Mouse (Mus musculus) cerebellum, adult 18-20 months (tissue): ENCODE measurements around the gene Olfr1033.
"Not testable (repeated sequence)": the region's sequence is repeated elsewhere in the genome, so short reads cannot be mapped to it uniquely, and the experiment has no call there.

Experiments used
- DNase-seq, 2 experiments: peaks; one replicate each; pipeline ENCODE4 v3.0.0; 2021

Gene Olfr1033

GRCm38 (mm10) chr2:86020406-86020805 is at the start of gene Olfr1033:
Gene Olfr1033, plus strand, starts transcription at chr2:86020633.
- DNase-seq: not testable (repeated sequence)

DNA sequence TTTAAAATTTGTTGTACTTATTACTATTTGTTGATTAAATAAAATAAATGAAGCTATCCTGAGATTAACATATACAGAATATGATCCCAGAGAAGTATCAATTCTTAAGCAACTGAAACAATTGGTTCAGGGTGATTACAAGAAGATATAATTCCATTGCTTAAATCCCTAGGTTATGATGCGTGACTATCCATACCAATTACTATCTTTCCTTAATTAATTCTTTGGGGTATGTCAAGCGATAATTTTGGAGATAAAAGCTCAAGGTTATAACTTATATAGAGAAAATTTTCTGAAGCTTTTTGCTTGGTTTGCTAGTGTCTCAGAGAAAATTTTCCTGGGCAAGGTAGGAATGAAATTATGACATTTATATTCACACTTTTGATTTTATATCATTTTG is 46.8 kb upstream of the Olfr1033 start, which contains the start of gene Olfr1029:
Gene Olfr1029 (plus strand): TSS at position 301 of the 400 bp plus-strand sequence.
- no peak for DNase-seq

DNA sequence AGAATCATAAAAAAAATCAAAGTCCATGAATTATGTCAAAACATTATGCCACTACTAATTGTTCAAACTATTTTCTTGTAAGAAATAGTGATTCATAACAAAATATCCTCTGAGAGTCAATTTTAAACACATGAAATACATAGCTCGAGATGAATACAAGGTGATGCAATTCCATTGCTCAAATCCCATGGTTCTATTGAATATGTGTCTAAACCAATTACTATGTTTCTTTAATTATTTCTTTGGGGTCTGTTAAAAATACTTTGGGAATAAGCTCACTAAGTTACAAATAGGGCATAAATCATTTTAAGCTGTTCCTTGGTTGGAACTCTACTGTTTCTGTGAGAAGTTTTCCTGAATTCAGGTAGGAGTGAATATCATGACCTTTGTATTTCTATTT is 41.5 kb upstream of the Olfr1033 start, which contains the start of gene Olfr1030:
Gene Olfr1030 (plus strand): TSS at position 301 of the 400 bp plus-strand sequence.
- no peak for DNase-seq

- no peak for DNase-seq
These were observed 30.4 kb upstream of the Olfr1033 start, which contains the start of gene Olfr1031 for GRCm38 (mm10) chr2:85990004-85990403. Gene Olfr1031, plus strand, starts transcription at chr2:85990304.

DNA sequence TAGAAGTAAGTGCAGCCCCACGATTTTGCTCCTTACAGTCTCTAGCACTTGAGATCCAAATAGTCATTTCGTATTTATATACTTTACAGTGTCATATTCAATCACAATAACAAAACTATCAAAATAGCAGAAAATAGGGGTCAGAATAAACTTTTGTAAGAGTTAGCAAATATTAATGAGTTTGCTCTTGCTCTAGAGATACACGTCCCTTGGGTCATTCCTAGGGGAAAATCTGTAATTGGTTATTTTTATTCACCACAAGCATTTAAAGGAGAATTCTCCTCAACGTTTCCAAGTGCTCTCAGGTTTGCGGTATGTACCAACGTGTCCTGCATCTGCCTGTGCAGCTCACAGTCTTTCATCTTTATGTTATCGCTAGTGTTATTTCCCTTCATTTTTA is 15.2 kb upstream of the Olfr1033 start, which contains the start of gene Olfr1032:
Gene Olfr1032 (plus strand): TSS at position 301 of the 400 bp plus-strand sequence.
- DNase-seq: no peak

DNA sequence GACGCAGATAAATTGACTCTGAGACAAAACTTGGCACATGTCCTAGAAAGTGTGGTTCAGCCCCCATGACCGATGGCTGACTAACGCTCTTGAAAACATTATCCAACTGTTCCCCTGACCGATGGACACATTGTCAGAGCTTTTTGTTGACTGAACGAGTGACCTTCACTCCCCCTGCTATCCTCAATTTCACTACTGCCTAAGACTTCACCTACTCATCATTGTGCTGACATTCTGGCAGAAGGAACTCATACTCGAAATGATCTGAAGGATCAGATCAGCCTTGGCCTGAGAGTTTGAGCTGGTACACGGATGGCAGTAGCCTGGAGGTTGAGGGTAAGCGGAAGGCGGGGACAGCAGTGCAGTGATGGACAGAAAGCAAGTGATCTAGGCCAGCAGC is 1.1 kb downstream of the Olfr1033 start:
- not testable (repeated sequence) for DNase-seq

GRCm38 (mm10) chr2:86045561-86045960 is 25.1 kb downstream of the Olfr1033 start, which contains the start of gene Olfr1034:
Gene Olfr1034, plus strand, starts transcription at chr2:86045861.
- no peak for DNase-seq

DNA sequence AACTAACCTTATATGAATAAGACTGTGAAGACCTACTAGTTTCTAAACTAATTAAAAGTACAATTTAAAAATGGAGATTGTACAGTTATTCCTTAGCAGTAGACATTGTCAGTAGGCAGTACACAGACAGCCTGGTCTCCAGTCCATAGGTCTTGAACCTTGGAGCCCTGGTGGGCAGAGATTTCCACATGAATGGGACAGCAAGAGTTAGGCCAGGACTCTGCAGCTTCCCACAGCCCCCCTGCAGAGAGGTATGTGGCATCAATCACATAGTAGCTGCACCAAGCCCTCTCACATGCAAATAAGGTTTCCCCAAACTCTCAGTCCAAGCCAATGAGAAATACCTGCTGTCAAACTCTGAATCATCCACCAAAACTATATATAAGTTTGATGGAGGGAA is 30.3 kb downstream of the Olfr1033 start:
- not testable (repeated sequence) for DNase-seq

GRCm38 (mm10) chr2:86063766-86064165 is 43.3 kb downstream of the Olfr1033 start:
- DNase-seq: not testable (repeated sequence)

DNA sequence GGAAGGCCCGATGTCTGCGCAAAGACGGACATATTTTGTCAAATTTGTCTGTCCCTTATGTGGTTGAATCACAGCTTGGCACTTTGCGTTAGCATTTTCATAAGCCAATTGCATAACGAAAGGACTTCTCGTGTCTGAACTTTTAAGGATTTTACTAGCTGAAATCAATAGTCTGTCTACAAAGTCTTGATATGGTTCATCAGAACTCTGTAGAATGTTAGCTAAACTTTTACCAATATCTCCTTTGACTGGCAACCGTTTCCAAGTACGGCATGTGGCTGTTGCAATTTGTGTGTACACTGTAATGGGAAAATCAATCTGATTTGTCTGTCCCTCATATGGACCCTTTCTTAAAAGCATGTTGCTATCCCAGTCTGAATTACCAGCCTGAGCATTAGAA is 49.8 kb downstream of the Olfr1033 start:
- DNase-seq: no peak

GRCm38 (mm10) chr2:86073692-86074091 is 53.3 kb downstream of the Olfr1033 start, which contains the start of gene Olfr1036:
Gene Olfr1036, plus strand, starts transcription at chr2:86073992.
- not testable (repeated sequence) for DNase-seq

DNA sequence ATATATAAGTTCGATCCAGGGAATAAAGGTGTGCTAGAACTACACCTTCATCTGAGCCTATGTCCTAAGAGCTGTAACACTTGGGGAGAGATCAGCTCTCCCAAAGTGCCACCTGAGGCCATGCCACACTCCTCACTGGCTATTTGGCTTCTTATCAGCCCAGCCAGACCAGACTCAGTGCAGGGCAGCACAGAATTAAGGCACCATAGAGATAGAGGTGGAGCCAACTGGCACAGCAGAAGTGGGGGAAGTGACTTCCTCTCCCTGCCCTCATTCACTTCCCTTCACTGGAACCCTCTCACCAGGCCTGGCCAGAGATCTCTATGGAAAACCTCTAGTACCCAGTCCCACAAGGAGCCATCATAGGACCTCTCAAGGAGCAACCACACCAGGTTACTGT is 60.0 kb downstream of the Olfr1033 start:
- DNase-seq: not testable (repeated sequence)

GRCm38 (mm10) chr2:86087285-86087684 is 66.9 kb downstream of the Olfr1033 start, which contains the start of gene Olfr1037:
Gene Olfr1037, minus strand, starts transcription at chr2:86087385.
- DNase-seq: no peak
